ENCODE assay signal across 9 mouse cellular contexts in genomic region chr1:191479906-191480379, GRCm38 (mm10).
A peak's percentile ranks its signal among the peaks of the same experiment; 100 is the strongest.
DNase-seq lines count a peak whose midpoint lies in the region; ATAC-seq and TF ChIP-seq lines count a peak whose summit lies in the region.
"Had no signal": no experiment of that assay in that cellular context is flagged by ENCODE, and none has a peak within 500 bp of the region (broad histone marks: within the 10 kb centered on the region; RNA-seq: fewer than 3 reads in every experiment).

No protein-coding gene starts in this region.

- no peak for TF ChIP-seq POLR2A in kidney, adult 2 months (IDR thresholded peaks at IDR 0.05; ENCODE audit: low read depth, low read length)
- TF ChIP-seq POLR2A in cerebellum, adult 2 months (IDR thresholded peaks at IDR 0.05; ENCODE audit: borderline replicate concordance, insufficient read depth, low read length): no peak

- H3K9ac ChIP-seq in embryonic facial prominence, embryonic 14.5 days (ENCODE audit: low read depth, low read length): no peak overlapping the region
- no peak overlapping the region for H3K9ac ChIP-seq in forebrain, embryonic 14.5 days (ENCODE audit: low read length)
- H3K9ac ChIP-seq: neural tube, embryonic 12.5 days had no signal

- H3K4me3 ChIP-seq in embryonic facial prominence, embryonic 14.5 days (ENCODE audit: low read depth, low read length): no peak overlapping the region
- no peak overlapping the region for H3K4me3 ChIP-seq in kidney, adult 2 months (ENCODE audit: insufficient read depth, low read depth, low read length)
- no peak overlapping the region for H3K4me3 ChIP-seq in forebrain, embryonic 14.5 days (ENCODE audit: low read depth, low read length)
- no peak overlapping the region for H3K4me3 ChIP-seq in cerebellum, adult 2 months (replicated peaks; ENCODE audit: insufficient read depth, low read depth, low read length)
- H3K4me3 ChIP-seq: neural tube, embryonic 12.5 days had no signal

- no peak for ATAC-seq in embryonic facial prominence, embryonic 14.5 days (ENCODE audit: low read depth)
- no peak for ATAC-seq in forebrain, embryonic 14.5 days

- no peak overlapping the region for H3K4me2 ChIP-seq in embryonic facial prominence, embryonic 14.5 days (ENCODE audit: low read depth, low read length)
- H3K4me2 ChIP-seq in forebrain, embryonic 14.5 days (ENCODE audit: low read length): no peak overlapping the region
- H3K4me2 ChIP-seq: neural tube, embryonic 12.5 days had no signal

- DNase-seq in T-cell, adult 2 months (ENCODE audit: low spot score): peak; percentile 45
- DNase-seq in embryonic facial prominence, embryonic 14.5 days (ENCODE audit: low spot score): peak; percentile 42
- peak; percentile 85 for DNase-seq in kidney, adult 2 months
- DNase-seq in lung, postnatal 14 days: peak; percentile 53
- DNase-seq in forebrain, embryonic 14.5 days (ENCODE audit: low spot score): no peak
- no peak for DNase-seq in cerebellum, adult 2 months
- no peak for DNase-seq in left cerebral cortex, adult 9 months (ENCODE audit: low spot score in 2 of 2)
- no peak for DNase-seq in cerebellum, postnatal 25 days

- no peaks in the 10 kb centered on the region for H3K27me3 ChIP-seq in embryonic facial prominence, embryonic 14.5 days (replicated peaks; ENCODE audit: control insufficient read depth, insufficient read depth, low read length)
- no peaks in the 10 kb centered on the region for H3K27me3 ChIP-seq in kidney, adult 2 months (replicated peaks; ENCODE audit: control insufficient read depth, insufficient read depth, low read length)
- H3K27me3 ChIP-seq in forebrain, embryonic 14.5 days (replicated peaks; ENCODE audit: control insufficient read depth, insufficient read depth, low read length): no peaks in the 10 kb centered on the region
- H3K27me3 ChIP-seq in cerebellum, adult 2 months (ENCODE audit: control insufficient read depth, insufficient read depth, low read length): no peaks in the 10 kb centered on the region
- H3K27me3 ChIP-seq: neural tube, embryonic 12.5 days had no signal

- 61% methylated on average over 13 of the region's 13 CpGs for WGBS in embryonic facial prominence, embryonic 14.5 days
- 44% methylated on average over 13 of the region's 13 CpGs for whole genome bisulfite sequencing in kidney, adult 2 months
- WGBS in forebrain, embryonic 14.5 days: 83% methylated on average over 13 of the region's 13 CpGs
- WGBS in cerebellum, adult 2 months: 80% methylated on average over 13 of the region's 13 CpGs

- peak; percentile 67 for TF ChIP-seq CTCF in kidney, adult 2 months (conservative IDR thresholded peaks at IDR 0.05; ENCODE audit: insufficient read depth, insufficient read length, low read depth, low read length)
- no peak for TF ChIP-seq CTCF in cerebellum, adult 2 months (IDR thresholded peaks at IDR 0.05; ENCODE audit: borderline replicate concordance, insufficient read depth, low read depth, low read length)

- no peaks in the 10 kb centered on the region for H3K36me3 ChIP-seq in embryonic facial prominence, embryonic 14.5 days (ENCODE audit: control insufficient read depth, insufficient read depth, low read length)
- no peaks in the 10 kb centered on the region for H3K36me3 ChIP-seq in kidney, adult 2 months (ENCODE audit: control insufficient read depth, insufficient read depth, low read length)
- no peaks in the 10 kb centered on the region for H3K36me3 ChIP-seq in forebrain, embryonic 14.5 days (ENCODE audit: control insufficient read depth, insufficient read depth, low read length)
- H3K36me3 ChIP-seq: neural tube, embryonic 12.5 days had no signal

- H3K4me1 ChIP-seq in embryonic facial prominence, embryonic 14.5 days (ENCODE audit: control insufficient read depth, insufficient read depth, low read length): no peaks in the 10 kb centered on the region
- H3K4me1 ChIP-seq in kidney, adult 2 months (ENCODE audit: control insufficient read depth, insufficient read depth, low read length): no peaks in the 10 kb centered on the region
- no peaks in the 10 kb centered on the region for H3K4me1 ChIP-seq in forebrain, embryonic 14.5 days (ENCODE audit: control insufficient read depth, insufficient read depth, low read length)
- H3K4me1 ChIP-seq in cerebellum, adult 2 months (ENCODE audit: control insufficient read depth, insufficient read depth, low read length): peaks cover 14% of the 10 kb centered on the region
- H3K4me1 ChIP-seq: neural tube, embryonic 12.5 days had no signal

- H3K27ac ChIP-seq in embryonic facial prominence, embryonic 14.5 days (replicated peaks; ENCODE audit: low read depth, low read length): no peak overlapping the region
- peak overlapping the region; percentile 40 for H3K27ac ChIP-seq in kidney, adult 2 months (ENCODE audit: insufficient read depth, low read depth, low read length)
- H3K27ac ChIP-seq in forebrain, embryonic 14.5 days (ENCODE audit: low read depth, low read length): no peak overlapping the region
- no peak overlapping the region for H3K27ac ChIP-seq in cerebellum, adult 2 months (ENCODE audit: insufficient read depth, low read length)
- H3K27ac ChIP-seq: neural tube, embryonic 12.5 days had no signal

- no peaks in the 10 kb centered on the region for H3K9me3 ChIP-seq in embryonic facial prominence, embryonic 14.5 days (ENCODE audit: control insufficient read depth, low read length)
- no peaks in the 10 kb centered on the region for H3K9me3 ChIP-seq in forebrain, embryonic 14.5 days (replicated peaks; ENCODE audit: control insufficient read depth, low read length)
- H3K9me3 ChIP-seq: neural tube, embryonic 12.5 days had no signal

Comparison
In these comparisons a context has a peak if more than half of its experiments do, and no peak if none do; other contexts are left out.
1. DNase-seq: peak in T-cell, adult 2 months (single experiment), embryonic facial prominence, embryonic 14.5 days (single experiment), kidney, adult 2 months (single experiment) and lung, postnatal 14 days (single experiment); none in forebrain, embryonic 14.5 days (single experiment), cerebellum, adult 2 months (0 of 2), left cerebral cortex, adult 9 months (0 of 2) and cerebellum, postnatal 25 days (0 of 2).